In the genomic region with DNA sequence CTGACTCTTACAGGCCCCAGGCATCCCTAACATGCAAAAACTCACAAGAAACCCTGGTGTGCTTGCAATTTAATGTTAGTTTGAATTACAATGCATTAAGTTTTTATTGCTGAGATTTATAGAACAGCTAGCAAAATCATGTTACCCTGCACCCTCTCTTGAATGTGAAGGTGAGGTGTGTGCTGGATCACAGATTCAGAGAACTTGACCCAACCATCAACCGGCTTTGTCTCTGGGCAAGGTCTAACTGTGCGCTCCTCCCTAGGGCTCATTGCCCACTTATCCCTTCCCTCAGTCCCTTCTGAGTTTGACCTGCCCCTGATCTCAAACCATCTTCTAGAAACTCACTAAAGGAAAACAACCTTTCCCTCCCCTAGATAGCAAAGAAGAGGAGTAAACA, we compare ENCODE assay signal across 9 mouse cellular contexts. TPM values are rescaled to one million over a fixed set of nuclear protein-coding genes. Genes with fewer than 3 reads are reported as not detected.
DNase-seq lines count a peak whose midpoint lies in the region; ATAC-seq and TF ChIP-seq lines count a peak whose summit lies in the region.
"Had no signal": no experiment of that assay in that cellular context is flagged by ENCODE, and none has a peak within 500 bp of the region (broad histone marks: within the 10 kb centered on the region; RNA-seq: fewer than 3 reads in every experiment).

No protein-coding gene starts in this region.

- no peak for ATAC-seq in midbrain, embryonic 16.5 days
- no peak for ATAC-seq in intestine, postnatal 0 days
- ATAC-seq in stomach, postnatal 0 days (ENCODE audit: low FRiP score, low TSS enrichment): no peak
- ATAC-seq: liver, postnatal 0 days had no signal

- TF ChIP-seq EP300 in stomach, postnatal 0 days (optimal IDR thresholded peaks at IDR 0.05): no peak

- DNase-seq in embryo, embryonic 10.5 days (ENCODE audit: low spot score): peak; percentile 44
- no peak for DNase-seq in embryo, embryonic 10 days (ENCODE audit: low spot score)
- DNase-seq in midbrain, embryonic 10.5 days (ENCODE audit: low spot score): no peak
- no peak for DNase-seq in stomach, postnatal 0 days (ENCODE audit: low spot score)
- no peak for DNase-seq in layer of hippocampus, postnatal 10 days (ENCODE audit: low spot score in 2 of 2)
- no peak for DNase-seq in gastrocnemius, postnatal 25 days
- DNase-seq: liver, postnatal 0 days had no signal

- H3K27ac ChIP-seq in midbrain, embryonic 10.5 days (replicated peaks): peak overlapping the region; percentile 58
- no peak overlapping the region for H3K27ac ChIP-seq in midbrain, embryonic 16.5 days (ENCODE audit: low read length)
- no peak overlapping the region; the same call in 1 of the 2 replicates for H3K27ac ChIP-seq in intestine, postnatal 0 days (ENCODE audit: low read depth, low read length)
- H3K27ac ChIP-seq in stomach, postnatal 0 days (replicated peaks): peak overlapping the region; percentile 99; the same call in 1 of the 2 replicates

- TF ChIP-seq CTCF in intestine, postnatal 0 days (IDR thresholded peaks at IDR 0.05; ENCODE audit: low read depth): no peak
- no peak for TF ChIP-seq CTCF in stomach, postnatal 0 days (IDR thresholded peaks at IDR 0.05; ENCODE audit: low read depth)

- H3K4me2 ChIP-seq in midbrain, embryonic 16.5 days (ENCODE audit: low read length): no peak overlapping the region; the same call in 1 of the 2 replicates
- H3K4me2 ChIP-seq in intestine, postnatal 0 days (replicated peaks; ENCODE audit: low read depth): peak overlapping the region; percentile 59
- H3K4me2 ChIP-seq in stomach, postnatal 0 days (replicated peaks; ENCODE audit: low read depth): peak overlapping the region; percentile 92

- H3K27me3 ChIP-seq in midbrain, embryonic 10.5 days (ENCODE audit: low read depth, poor library complexity, severe bottlenecking): peaks cover 80% of the 10 kb centered on the region
- peaks cover 18% of the 10 kb centered on the region for H3K27me3 ChIP-seq in midbrain, embryonic 16.5 days (ENCODE audit: control insufficient read depth, insufficient read depth, low read depth, low read length)
- no peaks in the 10 kb centered on the region for H3K27me3 ChIP-seq in intestine, postnatal 0 days (replicated peaks; ENCODE audit: control insufficient read depth, insufficient read depth, low read length)
- H3K27me3 ChIP-seq in stomach, postnatal 0 days (ENCODE audit: control insufficient read depth, insufficient read depth, low read length): no peaks in the 10 kb centered on the region

- WGBS in midbrain, embryonic 10.5 days: 16% methylated on average over 2 of the region's 2 CpGs
- WGBS in midbrain, embryonic 16.5 days: 41% methylated on average over 2 of the region's 2 CpGs
- WGBS in intestine, postnatal 0 days: 61% methylated on average over 2 of the region's 2 CpGs
- 11% methylated on average over 2 of the region's 2 CpGs for WGBS in stomach, postnatal 0 days

- H3K4me3 ChIP-seq in midbrain, embryonic 10.5 days: no peak overlapping the region; the same call in 1 of the 2 replicates
- no peak overlapping the region for H3K4me3 ChIP-seq in midbrain, embryonic 16.5 days (ENCODE audit: low read depth, low read length)
- no peak overlapping the region for H3K4me3 ChIP-seq in intestine, postnatal 0 days (ENCODE audit: low read depth, low read length)
- H3K4me3 ChIP-seq in stomach, postnatal 0 days (ENCODE audit: low read depth, low read length): peak overlapping the region; percentile 47

- H3K9me3 ChIP-seq in midbrain, embryonic 10.5 days (replicated peaks): no peaks in the 10 kb centered on the region
- H3K9me3 ChIP-seq in midbrain, embryonic 16.5 days (replicated peaks; ENCODE audit: control insufficient read depth, low read length, poor library complexity, severe bottlenecking): no peaks in the 10 kb centered on the region
- H3K9me3 ChIP-seq in intestine, postnatal 0 days (ENCODE audit: control insufficient read depth): no peaks in the 10 kb centered on the region
- no peaks in the 10 kb centered on the region for H3K9me3 ChIP-seq in stomach, postnatal 0 days (ENCODE audit: control insufficient read depth, low read length)

- H3K9ac ChIP-seq in midbrain, embryonic 16.5 days (ENCODE audit: low read depth, low read length): no peak overlapping the region
- H3K9ac ChIP-seq in intestine, postnatal 0 days (ENCODE audit: low read depth, low read length): no peak overlapping the region
- H3K9ac ChIP-seq in stomach, postnatal 0 days (ENCODE audit: low read length): peak overlapping the region; percentile 94
- H3K9ac ChIP-seq: liver, postnatal 0 days had no signal

- peaks cover 9% of the 10 kb centered on the region; the same call in 1 of the 2 replicates for H3K36me3 ChIP-seq in midbrain, embryonic 10.5 days
- no peaks in the 10 kb centered on the region for H3K36me3 ChIP-seq in midbrain, embryonic 16.5 days (ENCODE audit: control insufficient read depth, insufficient read depth, low read length)
- H3K36me3 ChIP-seq in intestine, postnatal 0 days (ENCODE audit: control insufficient read depth, insufficient read depth): peaks cover 7% of the 10 kb centered on the region; the same call in 1 of the 2 replicates
- peaks cover 12% of the 10 kb centered on the region; the same call in 1 of the 2 replicates for H3K36me3 ChIP-seq in stomach, postnatal 0 days (ENCODE audit: control insufficient read depth, insufficient read depth, low read length)

- peaks cover 99% of the 10 kb centered on the region for H3K4me1 ChIP-seq in midbrain, embryonic 10.5 days
- peaks cover 17% of the 10 kb centered on the region for H3K4me1 ChIP-seq in midbrain, embryonic 16.5 days (ENCODE audit: control insufficient read depth, insufficient read depth, low read length)
- H3K4me1 ChIP-seq in intestine, postnatal 0 days (replicated peaks; ENCODE audit: control insufficient read depth, insufficient read depth, low read length): no peaks in the 10 kb centered on the region
- no peaks in the 10 kb centered on the region for H3K4me1 ChIP-seq in stomach, postnatal 0 days (replicated peaks; ENCODE audit: control insufficient read depth, insufficient read depth)

RNA-seq across cellular contexts. Expression of a gene that starts 6.8 kb away (rescaled TPM):
- 44.5 and 48.0 TPM in 2 replicates for polyA plus RNA-seq in midbrain, embryonic 10.5 days (2016; fragmentation: Nextera tagmentation; extraction: Ambion mirVana)
- 34.6 and 35.5 TPM in 2 replicates for polyA plus RNA-seq in midbrain, embryonic 16.5 days (2015; fragmentation: Nextera tagmentation; extraction: Ambion mirVana)
- 22.1 and 22.9 TPM in 2 replicates for polyA plus RNA-seq in intestine, postnatal 0 days (2015; fragmentation: Nextera tagmentation; extraction: Ambion mirVana)
- 48.5 and 50.2 TPM in 2 replicates for polyA plus RNA-seq in stomach, postnatal 0 days (2015; fragmentation: Nextera tagmentation; extraction: Ambion mirVana)
- total RNA-seq in layer of hippocampus, postnatal 10 days (2021): 1 to 10 TPM; 1.8 to 2.2 TPM
- 1 to 10 TPM; 2.7 to 4.0 TPM for total RNA-seq in gastrocnemius, postnatal 25 days (2021)

Comparison
In these comparisons a context has a peak if more than half of its experiments do, and no peak if none do; other contexts are left out.
1. H3K27ac ChIP-seq: peak in midbrain, embryonic 10.5 days (single experiment) and stomach, postnatal 0 days (single experiment); none in midbrain, embryonic 16.5 days (single experiment) and intestine, postnatal 0 days (single experiment).